Mouse (Mus musculus): Measurements from ENCODE around the gene Gm10073.

Gm10073 gene

DNA sequence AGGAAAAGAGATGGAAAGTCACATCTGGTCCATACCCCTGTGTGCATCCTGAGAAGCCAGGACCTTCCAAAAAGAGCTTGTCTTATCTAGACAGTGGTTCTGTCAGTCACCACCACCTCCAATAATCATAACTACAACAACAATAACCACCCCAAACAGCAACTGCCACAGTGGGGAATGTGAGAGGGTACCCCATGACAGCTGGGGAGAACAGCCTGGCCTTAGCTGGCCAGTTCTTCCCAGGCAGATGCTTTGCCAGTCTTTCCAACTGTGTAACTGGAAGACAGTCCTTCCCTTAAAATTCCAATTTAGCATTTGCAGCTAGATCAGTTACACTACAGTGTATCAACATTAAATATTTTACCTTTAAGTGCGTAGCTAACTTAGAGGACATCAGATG, 22.4 kb downstream of the Gm10073 start:
- DNase-seq: no peak

DNA sequence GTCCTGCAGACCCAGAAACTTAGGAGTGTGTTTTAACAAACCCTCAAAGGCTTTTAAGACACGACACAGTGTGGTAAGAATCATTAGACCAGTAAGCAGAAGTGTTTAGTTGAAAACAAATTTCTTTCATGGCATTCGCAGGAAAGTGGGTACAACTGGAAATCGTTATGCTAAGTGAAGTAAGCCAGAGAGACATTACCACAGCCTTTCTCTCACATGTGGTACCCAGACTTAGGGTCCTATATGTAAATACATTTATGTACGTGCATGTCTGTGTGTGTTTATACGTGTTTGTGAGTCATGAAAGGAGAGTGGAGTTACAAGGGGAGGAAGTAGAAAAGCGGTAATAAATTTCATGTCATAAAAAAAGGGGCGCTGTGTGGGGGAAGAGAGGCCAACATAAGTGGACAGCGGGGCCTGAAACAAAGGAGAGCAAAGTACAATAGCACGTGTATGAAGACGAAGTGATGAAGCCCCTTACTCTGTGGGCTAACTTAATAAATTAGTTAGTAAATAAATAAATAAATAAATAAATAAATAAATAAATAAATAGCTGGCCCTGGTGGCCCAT, 24.8 kb downstream of the Gm10073 start:
- no peak for DNase-seq

DNA sequence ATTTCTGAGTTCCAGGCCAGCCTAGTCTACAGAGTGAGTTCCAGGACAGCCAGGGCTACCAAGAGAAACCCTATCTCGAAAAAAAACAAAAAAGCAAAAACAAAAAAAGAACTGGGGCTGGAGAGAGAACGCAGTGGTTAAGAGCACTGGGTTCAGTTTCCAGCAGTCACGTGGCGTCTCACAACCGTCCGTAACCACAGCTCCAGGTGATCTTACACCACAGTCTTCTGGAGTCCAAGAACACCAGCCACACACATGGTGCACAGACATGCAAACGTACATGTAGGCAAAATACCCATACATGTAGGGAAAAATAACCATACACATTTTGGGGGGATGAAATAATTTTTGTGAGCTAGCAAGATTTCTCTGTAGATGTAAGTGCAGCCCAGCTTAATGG, 26.5 kb downstream of the Gm10073 start:
- no peak for DNase-seq

DNA sequence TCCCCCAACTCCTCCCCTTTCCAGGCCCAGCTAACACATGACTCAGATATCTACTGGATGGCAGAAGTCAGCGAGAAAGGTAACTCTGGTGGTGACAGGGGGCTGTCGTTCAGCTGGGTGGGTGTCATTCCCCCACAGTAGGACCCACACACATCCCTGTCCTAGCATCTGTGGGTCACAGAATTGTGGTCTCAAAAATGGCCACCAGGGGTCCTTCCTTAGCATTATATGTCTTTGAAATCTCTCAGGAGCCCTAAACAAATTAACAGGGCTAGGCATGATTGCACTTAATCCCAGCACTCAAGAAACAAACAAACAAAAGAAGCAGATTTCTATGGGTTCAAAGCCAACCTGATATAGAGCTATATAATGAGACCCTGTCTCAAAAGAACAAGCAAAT, 28.1 kb downstream of the Gm10073 start:
- no peak for DNase-seq

DNA sequence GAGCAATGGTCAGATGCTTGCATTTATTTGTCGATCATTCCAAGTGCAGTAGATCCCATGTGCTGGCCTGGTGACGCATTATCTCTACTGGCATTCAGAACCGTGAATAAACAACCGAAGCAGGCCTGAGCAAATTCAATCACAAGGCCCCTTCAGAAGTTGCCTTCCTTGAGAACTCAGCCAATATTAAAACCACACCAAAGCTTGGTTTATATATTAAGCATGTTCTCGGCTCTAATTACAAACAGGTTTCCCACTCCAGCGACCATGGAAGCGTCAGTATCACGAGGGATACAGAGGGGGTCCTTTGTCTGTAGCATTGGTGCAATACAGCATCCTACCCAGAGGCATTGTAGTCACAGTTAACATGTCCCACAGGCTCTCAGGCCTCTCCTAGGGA, 30.2 kb downstream of the Gm10073 start:
- DNase-seq: no peak

DNA sequence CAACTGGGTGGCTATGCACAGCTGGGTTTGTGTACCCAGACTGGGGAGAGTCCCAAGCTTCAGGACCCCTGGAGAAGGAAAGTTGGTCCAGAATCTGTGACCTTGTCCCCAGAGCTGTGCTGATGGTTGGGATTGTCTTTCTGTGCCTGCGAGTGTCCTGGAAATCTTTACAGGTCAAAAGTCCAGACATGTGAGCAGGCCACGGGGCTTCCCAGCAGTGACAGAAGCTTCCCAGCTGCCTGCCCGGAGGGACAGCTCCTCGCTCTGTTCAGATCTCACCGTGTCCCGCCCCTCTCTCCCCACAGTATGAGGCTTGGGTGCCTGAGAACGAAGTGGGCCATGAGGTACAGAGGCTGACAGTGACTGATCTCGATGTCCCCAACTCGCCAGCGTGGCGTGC, 32.3 kb downstream of the Gm10073 start:
- no peak for DNase-seq

DNA sequence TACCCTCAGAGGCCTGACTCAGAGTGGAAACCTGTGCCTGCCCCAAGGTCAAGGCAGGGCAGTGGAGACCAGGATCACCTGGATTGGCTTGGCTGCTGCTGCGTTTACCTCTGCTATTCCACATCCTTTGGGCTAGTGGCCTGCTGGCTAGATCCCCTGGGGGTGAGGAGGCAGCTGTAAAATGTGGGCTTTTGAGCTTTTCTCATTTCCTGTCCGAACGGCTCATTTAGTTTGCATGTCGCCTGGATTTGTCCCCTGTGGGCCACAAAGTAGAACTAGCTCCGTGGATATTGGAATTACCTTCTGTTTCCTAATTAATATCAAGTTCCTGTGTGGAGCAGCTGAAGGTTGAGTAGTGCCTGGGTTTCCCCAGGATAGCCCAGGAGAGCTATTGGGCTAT, 34.1 kb downstream of the Gm10073 start:
- DNase-seq: no peak

DNA sequence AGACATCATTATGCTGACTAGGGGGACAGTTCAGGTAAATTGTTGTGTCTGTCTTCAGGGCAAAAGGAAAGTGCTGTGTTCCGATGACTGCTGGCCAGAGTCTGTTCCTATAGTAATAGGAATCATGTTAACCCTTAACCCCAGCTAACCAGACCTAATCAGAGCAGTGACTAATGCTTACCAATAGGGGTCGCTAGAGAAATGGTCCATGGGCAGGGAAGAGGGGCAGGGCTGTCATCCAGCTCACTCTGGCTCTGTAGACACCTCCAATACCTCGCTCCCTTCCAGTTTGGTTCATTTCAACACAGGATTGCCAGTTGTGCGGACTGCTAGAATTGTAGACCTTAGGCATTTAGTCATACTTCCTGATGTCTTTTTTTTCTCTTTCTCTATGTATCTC, 37.8 kb downstream of the Gm10073 start:
- DNase-seq: no peak

DNA sequence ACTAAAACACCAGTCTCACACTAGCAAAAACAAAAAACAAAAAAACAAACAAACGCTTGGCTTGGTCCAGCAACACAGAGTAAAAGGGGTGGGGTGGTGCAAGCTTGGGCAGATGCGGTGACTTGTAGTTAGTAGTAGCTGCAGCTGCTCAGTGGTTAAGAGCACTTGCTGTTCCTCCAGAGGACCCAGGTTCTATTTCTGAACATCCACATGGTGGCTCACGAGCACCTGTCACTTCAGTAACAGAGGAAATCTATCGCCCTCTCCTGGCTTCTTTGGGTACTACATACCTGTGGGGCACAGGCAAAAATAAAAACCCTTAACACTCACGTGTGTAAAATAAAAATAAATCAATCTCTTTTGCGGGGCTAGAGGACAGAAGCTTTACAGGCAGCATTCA, 38.8 kb downstream of the Gm10073 start:
- peak; percentile 78 for DNase-seq

DNA sequence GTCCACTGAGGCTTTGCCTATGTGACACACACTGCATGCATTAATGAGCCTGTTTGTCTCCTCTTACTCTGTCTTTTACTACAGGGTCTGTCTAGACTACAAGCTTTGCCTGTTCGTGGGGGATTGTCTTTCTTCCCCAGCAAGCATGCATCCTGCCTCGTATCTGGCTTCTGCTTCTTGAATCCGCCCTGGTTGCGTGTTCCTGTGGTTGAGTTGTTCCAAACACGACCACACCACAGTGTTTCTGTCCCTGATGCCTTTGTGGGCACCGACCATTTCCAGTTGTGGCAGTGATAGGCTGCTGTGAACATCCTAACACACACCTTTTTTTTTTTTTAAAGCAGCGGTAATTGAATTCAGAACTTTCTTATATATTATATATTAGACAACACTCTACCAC, 39.6 kb downstream of the Gm10073 start:
- DNase-seq: no peak

DNA sequence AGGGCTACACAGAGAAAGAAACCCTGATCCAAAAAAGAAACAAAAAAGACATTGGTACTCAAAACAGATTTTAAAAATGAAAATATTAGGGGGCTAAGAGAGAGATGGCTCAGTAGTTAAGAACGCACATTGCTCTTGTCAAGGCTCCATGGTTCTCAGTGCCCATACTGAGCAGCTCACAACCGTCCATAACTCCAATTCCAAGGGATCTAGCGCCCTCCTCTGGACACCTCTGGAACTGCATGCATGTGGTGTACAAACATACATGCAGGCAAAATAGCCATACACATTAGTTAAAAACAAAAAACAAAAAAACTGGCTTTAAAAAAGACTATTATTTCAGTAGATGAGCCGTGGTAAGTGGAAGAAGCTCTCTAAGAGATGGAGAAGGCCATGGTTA, 42.7 kb downstream of the Gm10073 start:
- DNase-seq: no peak

DNA sequence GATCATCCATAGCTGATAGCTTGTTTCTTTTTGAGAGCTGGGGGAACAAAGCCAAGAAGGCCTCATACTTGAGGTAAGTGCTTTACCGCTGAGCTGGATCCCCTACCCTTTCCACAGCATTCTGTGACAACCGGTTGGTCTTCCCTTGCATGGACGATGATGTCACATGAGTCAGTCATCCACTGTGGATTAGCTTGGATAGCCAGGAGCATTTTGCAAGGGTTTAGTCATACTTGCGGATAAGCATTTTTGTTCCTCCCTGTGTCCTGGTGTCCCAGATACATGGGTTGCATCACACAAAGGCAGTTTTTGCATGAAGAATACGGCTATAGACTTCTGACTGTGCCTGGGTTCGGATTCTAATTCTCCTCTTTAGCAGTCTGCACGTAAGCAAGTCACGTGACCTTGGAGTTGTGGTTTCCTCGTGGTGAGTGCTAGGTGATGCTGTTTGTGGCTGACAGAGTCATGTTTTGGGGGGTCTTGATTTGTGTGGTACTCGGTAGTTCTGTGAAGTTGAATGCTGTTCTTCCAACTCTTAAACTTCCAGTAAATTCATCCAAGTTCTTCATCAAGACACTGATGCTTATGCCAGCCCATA, 43.3 kb downstream of the Gm10073 start:
- no peak for DNase-seq

DNA sequence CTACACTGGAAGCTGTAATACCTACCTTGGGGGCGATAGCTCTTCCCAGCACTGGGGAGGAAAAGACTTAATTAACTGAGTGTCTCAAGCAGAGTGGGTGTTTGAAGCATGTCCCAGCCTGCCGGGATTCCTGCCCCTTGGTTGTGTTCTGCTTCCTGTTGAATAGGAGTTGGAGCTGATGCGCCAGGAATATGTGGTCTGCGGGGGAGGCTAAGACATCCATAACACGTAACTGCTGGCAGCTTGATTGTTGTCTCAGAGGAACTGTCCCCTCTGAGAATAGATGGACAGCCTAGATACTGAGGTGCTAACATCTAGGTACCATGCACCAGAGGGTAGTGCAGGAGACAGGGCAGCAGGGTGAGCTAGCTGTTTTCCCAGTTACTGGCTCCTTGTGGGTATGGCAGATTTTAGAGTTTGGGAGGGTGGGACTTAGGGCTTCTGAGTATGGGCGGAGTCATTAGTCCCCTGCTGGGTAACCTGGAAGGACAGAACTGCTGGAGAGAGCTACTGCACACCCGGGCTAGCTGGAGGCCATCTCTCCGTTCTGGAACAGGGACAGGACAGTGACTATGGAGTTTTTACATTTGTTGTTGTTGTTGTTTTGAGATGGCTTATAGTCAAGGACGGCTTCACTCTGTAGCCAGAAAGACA, 44.5 kb downstream of the Gm10073 start:
- DNase-seq: no peak

DNA sequence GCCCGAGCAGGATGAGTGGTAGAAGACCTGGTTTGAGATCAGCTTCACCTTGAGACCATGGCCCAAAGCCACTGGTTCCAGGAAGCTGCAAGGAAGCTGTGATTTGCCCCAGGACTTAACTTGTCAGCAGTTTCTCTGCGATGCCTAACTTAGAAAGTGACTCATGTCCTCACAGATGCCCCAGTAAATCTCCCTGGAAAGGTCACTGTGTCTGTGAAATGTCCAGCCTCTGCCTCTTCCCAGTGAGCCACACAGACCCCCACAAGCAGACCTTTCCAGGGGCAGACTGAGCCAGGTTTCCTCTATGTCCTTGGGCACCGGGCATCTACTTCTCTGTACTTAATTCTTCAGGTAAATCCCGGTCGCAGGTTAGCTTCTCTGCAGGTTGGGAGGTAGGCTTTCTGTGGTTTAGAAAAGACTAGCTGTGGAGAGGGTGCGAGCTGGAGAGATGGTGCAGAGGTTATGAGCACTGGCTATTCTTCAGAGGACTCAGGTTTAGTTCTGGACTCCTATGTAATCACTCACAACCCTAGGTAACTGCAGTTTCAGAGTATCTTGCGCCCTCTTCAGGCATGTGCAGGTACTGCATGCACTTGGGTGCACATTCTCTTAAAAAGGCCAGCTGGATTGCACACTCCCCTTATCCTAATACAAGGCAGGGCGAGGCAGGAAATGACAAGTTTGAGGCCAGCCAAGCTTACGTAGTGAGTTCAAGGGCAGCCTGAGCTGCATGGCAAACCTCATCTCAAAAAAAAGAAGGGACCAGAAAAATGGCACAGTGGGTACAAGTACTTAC, 45.8 kb downstream of the Gm10073 start:
- no peak for DNase-seq

DNA sequence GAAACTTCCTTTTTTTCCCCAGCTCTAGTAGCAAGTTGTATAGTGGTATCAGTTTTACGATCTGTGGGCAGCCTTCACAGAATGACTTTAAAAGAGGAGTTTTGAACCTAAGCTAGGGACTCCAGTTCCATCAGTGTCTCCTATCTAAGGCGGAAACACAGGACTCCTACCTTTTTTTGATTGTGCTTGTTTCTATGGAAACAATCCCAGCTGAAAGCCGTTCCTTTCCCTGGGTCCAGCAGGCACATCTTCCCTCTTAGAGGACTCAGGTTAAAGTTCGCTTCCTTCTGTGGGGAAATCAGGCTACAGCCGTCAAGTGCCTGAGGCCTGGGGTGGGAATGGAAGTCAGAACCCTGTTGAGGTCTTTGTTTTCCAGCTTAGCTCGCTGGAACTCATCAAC, 46.5 kb downstream of the Gm10073 start:
- no peak for DNase-seq
